Mouse (Mus musculus) stomach, postnatal 0 days (tissue): Measurements from ENCODE around the gene Sox5.

ENCODE experiments used
- CTCF ChIP-seq: IDR thresholded peaks from 2 replicates; pipeline ENCODE4 v1.5.1; 2016; ENCODE audit warnings: antibody characterized with exemption, low read depth, mild to moderate bottlenecking, moderate library complexity
- EP300 ChIP-seq: optimal IDR thresholded peaks from 2 replicates; pipeline ENCODE3; 2016; ENCODE audit warnings: antibody characterized with exemption

GRCm38 (mm10) chr6:143903981-143904692 is 877.6 kb downstream of the Sox5 start:
- TF ChIP-seq CTCF (no peak), EP300 (no peak)
